Mouse (Mus musculus) megakaryocyte-erythroid progenitor cell, adult 5-6 weeks (primary cell): ENCODE results near the gene Rab35. TPM values are rescaled to one million over a fixed set of nuclear protein-coding genes. Genes with fewer than 3 reads are reported as not detected.

Experiments
- ATAC-seq: replicated peaks from 2 replicates; pipeline ENCODE4 v1.8.0; 2016; ENCODE audit warnings: mild to moderate bottlenecking, inconsistent platforms; ENCODE audit not compliant: severe bottlenecking, poor library complexity, low FRiP score, low TSS enrichment
- total RNA-seq, 2 experiments: library from RNA; stranded (forward) in 1 of 2; stranded (reverse) in 1 of 2; fragments of 200-1000, 215-1000 nt in 1 of 2; fragments of >200 nt in 1 of 2; fragmentation: Nextera tagmentation in 1 of 2; gene quantifications; 2 replicates each; pipeline ENCODE4 v1.2.3; 2014 to 2017

Rab35 gene
- total RNA-seq, 2 experiments from 2014 or later: 34.2 to 53.5 TPM

DNA sequence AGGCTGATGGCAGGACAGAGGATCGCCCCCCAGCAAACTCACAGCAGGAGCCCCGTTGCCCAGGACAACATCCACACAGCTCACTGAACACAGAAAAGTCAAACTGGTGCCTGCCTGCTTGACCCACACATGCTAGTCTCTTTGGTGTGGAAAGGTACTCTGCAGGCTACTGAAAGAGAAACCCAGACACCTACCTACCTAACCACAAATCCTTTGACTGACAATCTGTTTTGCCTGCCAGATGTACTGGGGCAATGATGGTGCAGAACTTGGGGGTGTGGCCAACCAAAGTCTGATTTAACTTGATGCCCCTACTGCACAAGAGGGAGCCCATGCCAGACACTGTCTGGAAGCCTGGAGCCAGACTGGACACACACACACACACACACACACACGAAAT, 61.6 kb downstream of the Rab35 start:
- no peak for ATAC-seq

DNA sequence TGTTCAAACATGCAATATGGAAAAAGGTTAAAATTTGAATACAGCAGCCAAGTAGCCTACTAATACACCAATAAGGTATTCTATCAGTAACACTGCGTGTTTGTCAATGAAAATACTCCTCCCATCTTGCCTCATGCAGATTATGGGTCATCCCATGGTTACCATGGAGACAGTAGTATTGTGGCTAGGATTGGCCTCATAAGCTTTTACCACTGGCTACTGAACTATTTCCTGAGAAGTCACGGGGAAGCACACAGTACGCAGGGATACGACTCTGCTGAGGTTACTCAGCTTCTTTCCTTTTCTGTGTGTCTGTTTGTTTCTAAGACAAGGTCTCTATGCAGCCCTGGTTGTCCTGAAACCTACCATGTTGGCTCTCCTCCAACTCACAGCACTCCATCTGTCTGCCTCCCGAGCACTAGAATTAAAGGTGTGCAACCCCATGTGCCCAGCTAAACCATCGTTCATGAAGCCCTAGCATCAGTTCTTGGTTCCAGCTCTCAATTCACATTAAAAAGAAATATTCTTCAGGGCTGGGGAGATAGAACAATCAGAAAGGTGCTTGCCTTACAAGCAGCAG, 63.6 kb downstream of the Rab35 start:
- no peak for ATAC-seq

DNA sequence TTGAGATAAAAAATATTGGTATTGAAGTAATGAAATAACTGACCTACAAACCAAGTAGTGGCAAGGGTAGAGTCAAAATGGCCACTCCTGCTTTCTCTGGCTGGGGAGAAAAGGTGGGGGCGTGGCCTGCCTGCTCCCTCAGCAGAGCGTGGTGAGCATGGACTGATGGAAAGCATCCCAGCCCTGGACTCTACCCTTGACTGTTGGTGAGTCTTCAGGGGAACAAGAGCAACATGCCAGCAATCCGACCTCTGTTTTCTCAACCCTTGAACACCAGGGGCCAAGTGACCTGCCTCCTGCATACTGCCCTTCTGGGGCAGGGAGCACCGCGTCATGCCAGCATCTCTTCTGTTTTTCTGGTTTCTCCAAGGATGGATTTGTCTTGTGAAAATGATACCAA, 65.1 kb downstream of the Rab35 start:
- no peak for ATAC-seq

Other genes with a start within 250 kb of the Rab35 start
- gene Msi1, start 202.3 kb upstream of the Rab35 start, total RNA-seq (2014; fragmentation: Nextera tagmentation): not detected in 2 replicates
- gene Msi1, start 202.3 kb upstream of the Rab35 start, total RNA-seq (2017): not detected in 2 replicates
- gene Pla2g1b, start 165.6 kb upstream of the Rab35 start, total RNA-seq (2014; fragmentation: Nextera tagmentation): not detected in 2 replicates
- not detected in 2 replicates for gene Pla2g1b, start 165.6 kb upstream of the Rab35 start, total RNA-seq (2017)
- gene Sirt4, start 147.2 kb upstream of the Rab35 start, total RNA-seq (2014; fragmentation: Nextera tagmentation): 10.7 and 20.4 TPM in 2 replicates
- gene Sirt4, start 147.2 kb upstream of the Rab35 start, total RNA-seq (2017): 3.4 and 7.2 TPM in 2 replicates
- gene Pxn, start 125.2 kb upstream of the Rab35 start, total RNA-seq (2014; fragmentation: Nextera tagmentation): 31.8 and 34.0 TPM in 2 replicates
- 36.1 and 47.5 TPM in 2 replicates for gene Pxn, start 125.2 kb upstream of the Rab35 start, total RNA-seq (2017)
- gene Rplp0, start 72.4 kb upstream of the Rab35 start, total RNA-seq (2014; fragmentation: Nextera tagmentation): 2,668 and 3,132 TPM in 2 replicates
- gene Rplp0, start 72.4 kb upstream of the Rab35 start, total RNA-seq (2017): 1,591 and 2,082 TPM in 2 replicates
- 66.1 and 67.0 TPM in 2 replicates for gene Gcn1l1, start 66.7 kb upstream of the Rab35 start, total RNA-seq (2014; fragmentation: Nextera tagmentation)
- 31.2 and 54.2 TPM in 2 replicates for gene Gcn1l1, start 66.7 kb upstream of the Rab35 start, total RNA-seq (2017)
- gene Bicdl1, start 99.7 kb downstream of the Rab35 start, total RNA-seq (2014; fragmentation: Nextera tagmentation): 1.4 and 1.5 TPM in 2 replicates
- gene Bicdl1, start 99.7 kb downstream of the Rab35 start, total RNA-seq (2017): 1.3 TPM in 1 of 2 replicates, not detected in the other
- gene Cit, start 213.4 kb downstream of the Rab35 start, total RNA-seq (2014; fragmentation: Nextera tagmentation): 51.8 and 59.3 TPM in 2 replicates
- gene Cit, start 213.4 kb downstream of the Rab35 start, total RNA-seq (2017): 41.8 and 44.6 TPM in 2 replicates